Mouse (Mus musculus) frontal cortex, postnatal 14 days (tissue): ENCODE data around the gene Gm2004.
"Not testable (repeated sequence)": the region's sequence is repeated elsewhere in the genome, so short reads cannot be mapped to it uniquely, and the experiment has no call there.

Source experiments
- DNase-seq, 2 experiments: peaks; one replicate each; pipeline ENCODE4 v3.0.0; 2022; ENCODE audit warnings: low spot score in 2 of 2

Gene Gm2004

DNA sequence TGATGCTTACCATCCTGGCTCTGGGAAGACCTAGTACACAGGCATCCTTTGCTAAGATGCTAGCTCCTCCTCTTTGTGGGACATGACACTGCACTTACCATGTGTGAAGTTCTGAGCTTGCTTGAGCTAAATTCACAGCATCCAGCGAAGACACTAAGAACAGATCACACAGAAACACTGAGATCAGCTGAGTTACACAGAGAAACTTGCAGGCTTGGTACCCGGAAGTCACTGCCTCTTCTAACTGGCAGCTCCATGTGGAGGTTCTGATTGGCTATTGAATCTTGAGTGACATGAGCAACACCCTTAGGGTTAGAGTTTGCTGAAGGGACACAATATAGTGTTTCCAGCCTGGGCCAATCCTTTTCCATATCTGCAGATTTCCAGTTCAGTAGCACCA, at the start of gene Gm2004:
Gene Gm2004 (minus strand): TSS at position 101 of the 400 bp plus-strand sequence.
- not testable (repeated sequence) for DNase-seq
